Mouse (Mus musculus): ENCODE measurements around the gene Olfr424. TPM values are rescaled to one million over a fixed set of nuclear protein-coding genes. Genes with fewer than 3 reads are reported as not detected.

Olfr424 gene
- not detected in 2 replicates for total RNA-seq (2014; rRNA removed)
- polyA plus RNA-seq (2015; fragmentation: Nextera tagmentation; extraction: Ambion mirVana) = not detected in 2 replicates

DNA sequence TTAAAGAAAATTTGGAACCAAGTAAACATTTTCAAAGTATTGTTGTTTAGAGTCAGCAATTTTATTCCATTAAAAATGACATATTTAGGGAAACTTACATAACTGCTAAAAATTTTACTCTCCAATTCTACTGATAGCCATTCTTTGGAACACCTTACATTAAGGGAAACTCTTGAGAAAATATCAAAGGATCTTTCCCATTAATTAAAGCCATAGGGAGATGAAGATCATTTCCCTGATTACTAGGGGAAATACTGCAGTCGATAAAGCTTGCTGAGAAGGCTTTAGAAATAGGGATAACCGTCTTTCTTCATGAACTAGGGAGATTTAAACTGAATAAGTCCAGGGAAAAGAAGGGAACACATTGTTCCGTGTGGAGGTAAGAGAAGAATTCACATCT lies at the start of gene Olfr424:
Gene Olfr424 (plus strand): TSS at position 301 of the 400 bp plus-strand sequence.
- WGBS = 57% methylated on average over 3 of the region's 3 CpGs
- no peaks in the 10 kb centered on the region for H3K36me3 ChIP-seq (ENCODE audit: insufficient read depth)
- TF ChIP-seq CTCF (IDR thresholded peaks at IDR 0.05; ENCODE audit: low read depth) = no peak

DNA sequence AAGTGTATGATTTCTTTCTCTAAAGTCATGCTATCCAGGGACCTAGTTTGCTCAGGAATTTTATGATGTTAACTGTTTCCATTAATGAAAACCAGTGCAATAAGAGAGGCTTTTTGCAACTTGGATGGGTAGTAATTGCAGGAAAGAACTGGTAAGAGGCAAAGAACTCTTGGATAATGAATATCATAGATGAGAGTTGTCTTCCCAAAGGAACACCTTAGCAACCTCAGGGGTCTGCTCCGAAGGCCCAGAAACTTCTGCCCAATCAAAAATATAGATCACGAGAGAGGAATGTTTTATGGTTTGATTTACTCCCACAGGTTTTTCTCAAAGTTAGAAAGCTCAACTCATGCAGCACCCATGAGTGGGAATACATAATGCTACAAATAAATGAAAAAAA lies 47.3 kb upstream of the Olfr424 start, which contains the start of gene Olfr429:
Gene Olfr429 (plus strand): TSS at position 301 of the 400 bp plus-strand sequence.
- TF ChIP-seq CTCF (IDR thresholded peaks at IDR 0.05; ENCODE audit: low read depth) = no peak
- Histone ChIP-seq H3K4me3 (ENCODE audit: low read depth, low read length) (no peak within 1 kb of the TSS), H3K9me3 (ENCODE audit: low read length) (no peaks in the 10 kb centered on the region), H3K4me2 (ENCODE audit: low read depth) (no peak within 1 kb of the TSS), H3K4me1 (ENCODE audit: insufficient read depth) (no peaks in the 10 kb centered on the region), H3K36me3 (ENCODE audit: insufficient read depth) (no peaks in the 10 kb centered on the region), H3K27ac (ENCODE audit: low read depth, low read length) (no peak within 1 kb of the TSS), H3K27me3 (ENCODE audit: insufficient read depth, low read length) (no peaks in the 10 kb centered on the region), H3K9ac (no peak within 1 kb of the TSS)
- ATAC-seq = no peak
- 93% methylated on average over 2 of the region's 2 CpGs for WGBS
- DNase-seq = no peak

More for the DNA sequence above, at the start of gene Olfr424:
- H3K27me3 ChIP-seq (ENCODE audit: insufficient read depth, low read length) = no peaks in the 10 kb centered on the region
- H3K4me1 ChIP-seq (ENCODE audit: insufficient read depth) = no peaks in the 10 kb centered on the region
- no peak within 1 kb of the TSS for H3K4me2 ChIP-seq (ENCODE audit: low read depth)
- H3K9me3 ChIP-seq (ENCODE audit: low read length) = no peaks in the 10 kb centered on the region
- no peak within 1 kb of the TSS for H3K9ac ChIP-seq
- no peak within 1 kb of the TSS for H3K4me3 ChIP-seq (ENCODE audit: low read depth, low read length)
- DNase-seq (no peak), ATAC-seq (no peak)
- no peak within 1 kb of the TSS for H3K27ac ChIP-seq (ENCODE audit: low read depth, low read length)

DNA sequence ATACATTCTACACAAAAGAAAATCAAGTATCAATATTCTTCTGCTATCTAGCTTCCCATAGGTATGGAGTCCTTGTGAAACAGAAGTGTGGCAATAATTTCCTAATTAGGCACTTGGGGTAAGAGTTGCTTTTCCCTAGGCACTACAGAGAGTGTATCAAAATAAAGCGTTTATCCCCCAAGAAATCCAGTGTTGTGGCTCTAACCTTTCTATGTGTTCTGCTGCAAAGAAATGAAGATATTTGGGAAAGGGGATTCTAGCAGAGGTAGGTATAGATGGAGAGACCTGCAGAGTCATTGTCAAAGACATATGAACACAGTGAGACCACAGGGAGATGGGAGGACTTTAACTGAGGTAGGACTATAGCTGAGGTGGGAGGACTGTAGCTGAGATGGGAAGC lies 34.7 kb upstream of the Olfr424 start, which contains the start of gene Olfr427:
Gene Olfr427 (plus strand): TSS at position 301 of the 400 bp plus-strand sequence.
- Histone ChIP-seq H3K36me3 (ENCODE audit: insufficient read depth) (no peaks in the 10 kb centered on the region), H3K4me3 (ENCODE audit: low read depth, low read length) (no peak within 1 kb of the TSS), H3K4me2 (ENCODE audit: low read depth) (no peak within 1 kb of the TSS), H3K27me3 (ENCODE audit: insufficient read depth, low read length) (no peaks in the 10 kb centered on the region), H3K27ac (ENCODE audit: low read depth, low read length) (no peak within 1 kb of the TSS), H3K4me1 (ENCODE audit: insufficient read depth) (no peaks in the 10 kb centered on the region), H3K9me3 (ENCODE audit: low read length) (no peaks in the 10 kb centered on the region), H3K9ac (no peak within 1 kb of the TSS)
- 92% methylated on average over 1 of the region's 1 CpGs for WGBS
- TF ChIP-seq CTCF (IDR thresholded peaks at IDR 0.05; ENCODE audit: low read depth) = no peak
- ATAC-seq = no peak
- DNase-seq = no peak

DNA sequence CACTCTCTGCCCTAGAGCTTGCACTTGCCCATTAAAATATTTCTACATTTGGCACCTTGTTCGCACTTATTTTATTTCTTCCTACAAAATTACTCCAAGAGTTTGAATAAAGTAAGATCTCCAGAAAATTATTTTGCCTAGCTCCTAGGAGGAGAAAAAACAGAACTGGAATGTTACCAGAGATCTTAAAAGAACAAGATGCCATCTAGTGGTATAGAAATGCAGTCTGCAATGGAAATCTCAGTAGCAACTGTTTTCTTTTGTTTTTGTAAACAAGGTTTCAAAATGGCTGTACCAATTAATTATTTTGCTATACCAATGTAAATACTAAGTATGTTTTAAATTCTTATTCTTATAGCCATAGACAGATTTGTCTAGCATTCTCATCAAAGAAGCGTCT lies 27.6 kb upstream of the Olfr424 start:
- ATAC-seq (no peak), DNase-seq (peak; percentile 16)
- Histone ChIP-seq H3K4me2 (ENCODE audit: low read depth) (no peak overlapping the region), H3K27me3 (ENCODE audit: insufficient read depth, low read length) (no peaks in the 10 kb centered on the region), H3K36me3 (ENCODE audit: insufficient read depth) (no peaks in the 10 kb centered on the region), H3K27ac (ENCODE audit: low read depth, low read length) (no peak overlapping the region), H3K4me3 (ENCODE audit: low read depth, low read length) (no peak overlapping the region), H3K4me1 (ENCODE audit: insufficient read depth) (no peaks in the 10 kb centered on the region), H3K9me3 (ENCODE audit: low read length) (no peaks in the 10 kb centered on the region), H3K9ac (no peak overlapping the region)
- 62% methylated on average over 2 of the region's 2 CpGs for WGBS
- TF ChIP-seq CTCF (IDR thresholded peaks at IDR 0.05; ENCODE audit: low read depth) = peak; percentile 58

DNA sequence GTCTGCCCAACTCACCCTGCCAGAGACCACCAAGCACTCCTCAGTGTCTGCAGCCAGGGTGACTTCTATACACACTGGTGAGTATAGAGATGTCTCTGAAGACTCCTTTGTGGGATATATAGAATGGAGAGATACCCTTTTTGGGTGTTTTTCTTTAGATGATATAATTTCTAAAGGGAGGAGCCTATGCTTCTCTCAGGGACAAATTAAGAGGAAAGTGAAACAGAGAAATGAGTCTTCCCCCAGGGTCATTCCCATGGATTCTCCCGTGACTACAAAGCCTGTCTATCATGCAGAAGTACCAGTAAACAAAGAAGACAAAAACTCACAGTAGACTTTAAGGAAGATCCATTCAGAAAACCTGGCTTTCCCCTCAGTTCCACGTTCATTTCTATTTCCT lies 10.3 kb upstream of the Olfr424 start, which contains the start of gene Olfr231:
Gene Olfr231 (minus strand): TSS at position 101 of the 400 bp plus-strand sequence.
- H3K27ac ChIP-seq (ENCODE audit: low read depth, low read length) = no peak within 1 kb of the TSS
- no peak for TF ChIP-seq CTCF (IDR thresholded peaks at IDR 0.05; ENCODE audit: low read depth)
- H3K9ac ChIP-seq = no peak within 1 kb of the TSS
- WGBS = 50% methylated on average over 2 of the region's 2 CpGs
- DNase-seq = no peak
- H3K36me3 ChIP-seq (ENCODE audit: insufficient read depth) = no peaks in the 10 kb centered on the region
- H3K9me3 ChIP-seq (ENCODE audit: low read length) = no peaks in the 10 kb centered on the region
- no peak for ATAC-seq
- no peaks in the 10 kb centered on the region for H3K4me1 ChIP-seq (ENCODE audit: insufficient read depth)
- no peaks in the 10 kb centered on the region for H3K27me3 ChIP-seq (ENCODE audit: insufficient read depth, low read length)
- no peak within 1 kb of the TSS for H3K4me3 ChIP-seq (ENCODE audit: low read depth, low read length)
- H3K4me2 ChIP-seq (ENCODE audit: low read depth) = no peak within 1 kb of the TSS

DNA sequence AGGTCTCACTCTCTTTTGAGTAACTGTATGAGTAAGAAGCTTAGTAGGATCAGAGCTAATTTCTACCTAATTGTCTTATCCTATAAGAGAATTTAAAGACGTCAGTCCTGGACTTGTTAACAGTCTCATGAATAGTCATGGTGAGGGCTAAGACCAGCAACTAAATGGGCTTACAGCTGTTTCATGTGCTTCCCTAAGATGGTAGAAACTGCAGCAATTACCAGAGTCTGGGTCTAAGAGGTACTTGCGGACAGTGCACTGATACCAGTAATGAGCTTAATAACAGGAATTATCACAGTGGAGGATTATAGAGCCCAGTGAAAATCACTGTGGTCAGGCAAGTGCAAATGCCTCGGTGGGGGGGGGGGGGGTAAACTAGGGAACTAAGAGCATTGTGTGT lies 682 bp downstream of the Olfr424 start:
- Histone ChIP-seq H3K27me3 (ENCODE audit: insufficient read depth, low read length) (no peaks in the 10 kb centered on the region), H3K9me3 (ENCODE audit: low read length) (no peaks in the 10 kb centered on the region), H3K36me3 (ENCODE audit: insufficient read depth) (no peaks in the 10 kb centered on the region), H3K4me1 (ENCODE audit: insufficient read depth) (no peaks in the 10 kb centered on the region), H3K4me3 (ENCODE audit: low read depth, low read length) (no peak overlapping the region), H3K9ac (no peak overlapping the region), H3K27ac (ENCODE audit: low read depth, low read length) (no peak overlapping the region), H3K4me2 (ENCODE audit: low read depth) (no peak overlapping the region)
- WGBS = 19% methylated on average over 3 of the region's 3 CpGs
- ATAC-seq (no peak), DNase-seq (no peak)
- TF ChIP-seq CTCF (IDR thresholded peaks at IDR 0.05; ENCODE audit: low read depth) = no peak

DNA sequence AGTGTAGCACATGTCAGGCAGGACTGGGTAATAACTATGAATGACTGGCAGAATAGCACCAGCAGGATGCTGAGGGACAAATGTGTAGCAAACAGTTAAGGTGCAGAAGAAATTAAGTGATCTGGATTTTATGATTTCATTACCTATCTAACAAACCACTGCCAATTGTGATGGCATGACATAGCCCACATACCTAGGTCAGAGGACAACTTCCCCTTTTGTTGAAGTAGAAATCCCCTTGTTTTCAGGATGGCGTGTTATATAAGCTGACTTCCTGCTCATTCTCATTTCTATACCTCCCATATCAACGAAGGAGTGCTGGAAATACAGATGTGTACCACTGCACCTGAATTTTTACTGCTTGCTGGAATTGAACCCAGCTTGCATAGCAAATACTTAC lies 10.1 kb downstream of the Olfr424 start:
- H3K9ac ChIP-seq = no peak overlapping the region
- 80% methylated on average over 2 of the region's 2 CpGs for WGBS
- no peak overlapping the region for H3K27ac ChIP-seq (ENCODE audit: low read depth, low read length)
- no peak for TF ChIP-seq CTCF (IDR thresholded peaks at IDR 0.05; ENCODE audit: low read depth)
- no peaks in the 10 kb centered on the region for H3K36me3 ChIP-seq (ENCODE audit: insufficient read depth)
- DNase-seq (no peak), ATAC-seq (no peak)
- no peak overlapping the region for H3K4me3 ChIP-seq (ENCODE audit: low read depth, low read length)
- H3K4me1 ChIP-seq (ENCODE audit: insufficient read depth) = no peaks in the 10 kb centered on the region
- no peaks in the 10 kb centered on the region for H3K9me3 ChIP-seq (ENCODE audit: low read length)
- H3K27me3 ChIP-seq (ENCODE audit: insufficient read depth, low read length) = no peaks in the 10 kb centered on the region
- no peak overlapping the region for H3K4me2 ChIP-seq (ENCODE audit: low read depth)

Measured in forebrain, postnatal 0 days (tissue).